Mouse (Mus musculus) kidney, adult 11 months (tissue): ENCODE measurements around the gene Ing5.
"Not testable (repeated sequence)": the region's sequence is repeated elsewhere in the genome, so short reads cannot be mapped to it uniquely, and the experiment has no call there.

Source experiments
- DNase-seq: peaks from one replicate; pipeline ENCODE4 v3.0.0; 2022

Ing5 gene

DNA sequence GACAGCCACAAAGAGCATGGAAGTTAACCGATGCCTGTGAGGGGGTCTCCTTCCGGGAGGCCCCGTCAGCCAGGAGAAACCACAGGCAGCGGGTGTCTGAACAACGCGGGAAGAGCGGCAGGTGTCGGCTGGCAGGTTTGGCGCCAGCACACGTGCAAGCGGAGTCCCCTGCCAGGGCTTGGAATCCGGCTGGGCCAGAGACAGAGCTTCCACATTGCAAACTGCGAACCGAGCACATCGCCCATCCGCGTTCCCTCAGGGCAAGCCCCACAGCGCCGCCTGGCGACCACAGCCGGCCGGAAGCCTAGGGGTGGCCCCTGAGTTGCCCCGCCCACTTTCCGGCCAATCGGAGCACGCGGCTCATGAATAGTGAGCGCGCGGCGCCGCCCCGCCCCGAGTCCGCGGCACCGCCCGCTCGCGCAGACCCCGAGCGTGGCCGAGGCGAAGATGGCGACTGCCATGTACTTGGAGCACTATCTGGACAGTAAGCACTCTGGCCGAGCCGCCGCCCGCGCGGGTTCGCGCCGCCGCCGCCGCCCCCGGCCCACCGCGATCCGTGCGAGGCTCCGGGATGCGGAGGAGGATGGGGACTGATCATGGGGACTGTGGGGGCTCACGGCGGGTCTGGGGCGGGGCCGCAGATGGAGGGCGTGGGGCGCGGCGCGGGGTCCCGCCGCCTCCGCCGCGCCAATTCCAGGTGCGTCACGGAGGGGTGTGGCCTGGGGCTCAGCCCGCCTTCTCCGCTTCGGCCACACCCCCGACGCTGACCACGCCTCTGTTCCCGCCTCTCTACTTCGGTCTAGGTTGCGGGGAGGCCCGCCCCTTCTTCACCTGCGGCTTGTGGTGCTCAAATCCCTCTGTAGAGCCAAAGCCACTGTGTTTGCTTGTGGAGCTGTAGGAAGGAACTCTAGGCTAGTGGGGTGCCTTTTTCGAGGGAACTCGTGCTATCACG lies at the start of gene Ing5:
TSS of gene Ing5 (plus strand) at position 410 of the 952 bp plus-strand sequence.
- peak; percentile 98 for DNase-seq

DNA sequence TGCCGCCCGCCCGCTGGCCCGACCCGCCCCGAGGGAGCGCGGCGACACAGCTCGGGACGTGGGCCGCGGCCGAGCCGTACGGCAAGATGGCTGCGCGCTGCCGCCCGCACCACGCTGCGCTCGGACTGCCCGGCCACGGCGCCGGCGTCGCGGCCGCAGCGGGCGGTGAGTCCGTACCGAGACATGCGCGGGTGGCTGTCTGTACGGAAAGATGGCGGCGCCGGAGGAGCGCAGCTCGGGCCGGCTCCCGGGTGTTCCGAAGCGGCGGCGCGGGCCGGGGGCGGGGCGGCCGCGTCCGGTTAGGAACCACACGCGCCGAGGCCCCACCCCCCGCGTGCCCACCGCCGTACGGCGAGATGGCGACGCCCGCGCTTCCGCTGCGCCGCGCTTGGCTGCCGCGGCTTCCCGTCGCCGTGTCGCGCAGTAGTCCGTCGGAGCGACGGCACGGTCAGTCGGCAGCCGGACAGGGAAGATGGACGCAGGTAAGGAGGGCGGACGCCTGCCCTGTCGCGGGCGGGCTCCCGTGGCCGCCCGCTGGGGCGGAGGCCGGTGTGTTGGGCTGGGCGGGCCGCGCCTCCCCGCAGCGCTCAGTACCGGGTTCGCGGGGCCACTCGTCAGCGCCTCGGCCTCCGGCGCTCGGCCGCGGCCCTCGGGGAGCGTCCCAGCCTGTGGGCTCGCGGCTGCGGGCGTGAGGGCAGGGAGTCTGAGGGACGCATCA lies 49.0 kb upstream of the Ing5 start, which contains the start of gene Thap4:
TSS of gene Thap4 (minus strand) at position 292 of the 718 bp plus-strand sequence.
- peak; percentile 93 for DNase-seq

DNA sequence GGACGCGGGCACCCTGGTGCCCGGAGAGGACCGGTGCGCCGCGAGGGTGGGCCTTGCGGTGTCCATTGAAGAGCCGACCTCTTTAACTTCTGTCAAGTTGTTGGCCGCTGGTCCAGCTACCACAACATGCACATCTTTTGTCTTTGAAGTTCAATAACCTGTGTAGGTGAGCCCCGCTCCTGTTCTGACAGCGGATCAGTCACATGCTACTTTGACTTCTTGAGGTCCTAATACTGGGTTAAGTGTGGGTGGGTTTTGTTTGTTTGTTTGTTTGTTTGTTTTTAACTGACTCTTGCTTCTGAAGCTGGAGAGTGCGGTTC lies 48.5 kb upstream of the Ing5 start:
- no peak for DNase-seq

DNA sequence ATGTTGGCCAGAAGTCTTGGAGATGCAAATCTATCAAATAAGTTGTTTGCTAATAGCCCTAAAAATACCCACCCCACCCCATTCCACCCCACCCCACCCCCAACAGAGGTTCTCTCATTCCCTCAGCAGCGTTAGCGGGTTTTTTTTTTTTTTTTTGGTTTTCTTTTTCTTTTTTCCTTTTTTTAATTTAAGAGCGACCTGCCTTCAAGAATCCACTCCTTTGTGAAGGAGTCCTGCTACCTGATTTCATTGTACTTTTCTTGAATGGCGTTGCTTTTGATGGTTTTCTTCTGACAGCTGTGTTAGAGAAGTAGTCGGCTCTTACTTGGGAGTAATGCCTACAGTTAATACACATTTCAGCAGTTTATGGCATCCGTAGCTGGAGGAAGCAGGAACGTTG lies 48.1 kb upstream of the Ing5 start:
- DNase-seq: no peak

DNA sequence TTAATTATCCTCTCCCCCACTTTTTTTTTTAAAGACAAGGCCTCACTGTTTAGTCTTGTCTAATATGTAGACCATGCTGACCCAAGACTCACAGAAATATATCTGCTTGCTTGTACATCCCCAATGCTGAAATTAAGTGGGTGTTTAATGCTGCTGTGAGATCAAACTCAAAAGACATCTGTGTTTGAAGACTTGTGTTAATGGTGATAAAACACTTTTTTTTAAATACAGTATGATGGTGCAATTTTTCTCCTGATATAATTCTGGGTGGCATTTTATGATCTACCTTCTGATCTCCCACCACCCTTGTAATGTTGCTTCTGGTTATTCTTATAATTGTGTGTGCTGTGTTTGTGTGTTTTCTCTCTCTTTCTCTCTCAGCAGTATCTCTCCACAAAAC lies 47.6 kb upstream of the Ing5 start:
- DNase-seq: no peak

DNA sequence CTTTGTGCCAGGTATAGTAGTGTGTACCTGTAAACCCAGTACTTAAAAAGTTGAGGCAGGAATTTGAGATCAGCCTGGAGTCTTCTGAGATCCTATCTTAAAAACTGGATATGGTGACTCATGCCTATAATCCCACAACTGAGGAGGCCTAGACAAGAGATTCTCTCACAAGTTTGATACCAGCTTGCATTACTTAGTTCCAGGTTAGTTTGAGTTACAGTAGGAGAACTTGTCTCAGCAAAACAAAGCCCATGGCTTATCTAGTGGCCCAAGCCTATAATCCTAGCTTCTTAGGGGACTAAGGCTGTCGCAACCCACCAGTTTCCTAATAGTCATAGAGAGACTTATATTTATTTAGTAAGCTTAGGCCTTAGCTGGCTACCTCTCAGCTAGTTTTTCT lies 43.7 kb upstream of the Ing5 start:
- DNase-seq: no peak

DNA sequence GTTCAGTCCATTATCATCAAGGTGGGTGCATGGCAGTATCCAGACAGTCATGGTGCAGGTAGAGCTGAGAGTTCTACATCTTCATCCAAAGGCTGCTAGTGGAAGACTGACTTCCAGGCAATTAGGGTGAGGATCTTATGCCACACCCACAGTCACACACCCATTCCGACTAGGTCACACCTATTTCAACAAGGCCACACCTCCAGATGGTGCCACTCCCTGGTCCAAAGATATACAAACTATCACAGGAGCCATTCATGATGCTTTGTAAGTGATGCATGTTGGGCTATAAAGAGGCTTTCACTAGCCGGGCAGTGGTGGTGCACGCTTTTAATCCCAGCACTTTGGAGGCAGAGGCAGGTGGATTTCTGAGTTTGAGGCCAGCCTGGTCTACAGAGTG lies 40.2 kb upstream of the Ing5 start:
- DNase-seq: not testable (repeated sequence)

DNA sequence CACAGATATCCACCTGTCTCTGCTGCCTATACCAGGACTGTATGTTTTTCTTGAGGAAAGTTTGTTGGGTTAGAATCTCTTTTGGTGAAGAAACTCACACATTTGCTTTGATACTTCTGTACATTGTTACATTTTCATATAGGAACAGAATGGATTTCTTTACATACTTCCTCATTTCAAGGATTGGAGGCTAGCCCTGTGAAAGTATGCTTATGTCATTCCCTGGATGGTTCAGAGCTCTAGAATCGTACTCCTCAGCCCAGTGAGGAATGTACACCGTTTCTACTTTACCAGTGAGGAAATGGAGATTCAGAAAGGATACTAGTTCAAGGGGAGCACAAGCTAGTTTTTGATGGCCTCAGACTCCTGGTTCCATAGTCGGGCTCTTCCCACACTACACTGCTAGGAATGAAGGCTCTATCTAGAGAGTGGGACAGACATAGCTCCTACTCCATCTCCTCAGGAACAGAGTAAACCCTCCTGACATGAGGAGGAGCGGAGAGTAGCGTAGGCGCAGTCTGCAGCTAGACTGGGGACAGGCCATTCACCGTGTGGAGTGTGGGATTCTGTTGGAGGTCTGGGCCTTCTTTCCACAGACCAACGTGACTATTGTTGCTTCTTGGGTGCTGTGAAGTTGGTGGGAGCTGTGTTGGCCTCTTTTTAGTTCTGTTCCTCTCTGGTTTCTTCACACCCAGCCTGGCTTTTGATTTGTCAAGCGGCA lies 38.7 kb upstream of the Ing5 start:
- no peak for DNase-seq

DNA sequence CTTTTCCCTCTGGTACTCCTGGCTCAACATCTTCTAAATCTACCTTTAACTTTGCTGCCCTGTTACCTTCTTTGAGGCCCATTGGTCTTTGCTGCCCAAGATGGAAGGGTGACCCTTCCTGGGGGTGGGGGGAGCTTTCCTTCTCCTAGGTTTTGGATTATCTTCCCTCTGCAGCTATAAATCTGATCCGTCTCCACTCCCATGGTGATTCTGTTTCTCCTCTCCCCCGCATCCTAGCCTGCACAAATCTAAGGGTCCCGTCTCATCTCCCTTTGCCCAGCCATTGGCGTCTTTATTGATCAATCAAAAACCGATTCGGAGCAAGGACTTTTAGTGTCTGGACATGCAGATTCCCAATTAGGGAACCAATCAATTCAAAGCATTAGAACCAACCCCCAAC lies 36.2 kb upstream of the Ing5 start:
- DNase-seq: no peak

DNA sequence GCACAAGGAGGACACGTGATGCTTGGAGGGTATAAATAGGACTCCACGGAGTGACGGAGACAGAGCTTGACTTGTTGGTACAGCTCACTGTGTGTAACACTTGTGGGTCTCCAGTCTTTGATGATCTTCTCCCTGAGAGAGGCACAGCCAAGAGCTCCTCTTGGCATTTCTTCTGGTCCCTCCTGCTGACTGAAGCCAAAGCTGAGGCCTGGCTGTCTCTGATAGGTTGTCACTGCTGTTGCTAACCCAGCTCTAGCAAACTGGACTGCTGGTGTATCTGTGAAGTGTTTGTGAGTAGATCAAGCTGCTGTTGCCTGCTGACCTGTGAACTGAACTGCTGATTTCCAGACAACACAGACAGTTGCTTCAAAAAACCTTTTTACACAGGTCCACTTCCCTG lies 33.9 kb upstream of the Ing5 start:
- no peak for DNase-seq

DNA sequence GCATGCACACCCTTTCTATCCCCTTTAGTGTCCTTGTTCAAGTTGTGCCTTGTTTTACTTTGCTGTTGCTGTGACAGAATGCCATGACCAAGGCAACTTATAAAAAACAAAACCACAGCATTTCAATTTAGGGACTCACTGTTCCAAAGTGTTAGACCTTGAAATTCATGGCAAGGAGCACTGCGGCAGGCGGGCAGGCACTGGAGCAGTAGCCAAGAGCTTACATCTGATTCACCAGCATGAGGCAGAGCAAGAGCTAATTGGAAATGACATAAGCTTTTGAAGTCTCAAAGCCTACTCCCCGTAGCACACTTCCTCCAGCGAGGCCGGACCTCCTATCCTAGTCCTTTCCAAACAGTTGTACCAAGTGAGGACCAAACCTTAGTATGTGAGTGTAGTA lies 27.1 kb upstream of the Ing5 start:
- DNase-seq: no peak

DNA sequence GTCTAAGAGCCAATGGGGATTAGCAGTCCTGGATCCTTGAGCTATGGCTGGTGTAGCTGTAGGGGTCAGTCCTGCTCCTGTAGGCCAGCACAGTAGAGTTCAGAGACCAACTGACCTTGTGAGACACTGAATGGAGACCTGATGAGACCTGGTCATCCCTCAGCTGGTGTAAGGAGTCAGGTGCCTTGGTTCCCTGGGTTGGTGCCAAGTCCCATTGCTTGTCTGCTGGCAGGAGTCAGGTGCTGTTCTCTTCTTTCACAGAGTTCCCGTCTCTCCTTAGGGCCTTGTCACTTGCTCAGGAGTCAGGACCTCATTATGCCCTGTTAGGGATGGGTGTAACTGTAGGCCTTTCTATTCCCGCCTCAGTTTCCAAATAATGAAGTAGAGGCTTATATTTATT lies 16.9 kb upstream of the Ing5 start:
- no peak for DNase-seq

DNA sequence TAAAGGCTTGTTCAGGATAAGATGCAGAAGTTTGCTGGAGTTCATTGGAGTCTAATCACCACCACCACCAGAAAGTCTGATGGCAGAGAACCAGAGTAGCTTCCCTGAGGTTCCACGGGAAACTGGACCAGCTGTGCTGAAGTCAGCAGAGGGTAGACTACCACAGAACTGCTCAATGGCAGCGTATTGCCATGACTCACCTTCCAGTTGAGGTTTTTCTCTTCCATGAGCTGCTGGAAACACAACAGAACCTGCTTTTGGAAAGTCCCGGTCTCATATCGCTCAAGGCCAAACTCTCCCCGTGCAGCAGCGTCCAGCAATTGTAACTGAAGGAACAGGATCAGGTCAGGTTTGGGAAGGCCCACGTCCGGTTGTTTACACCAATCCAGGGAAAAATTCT lies 9.2 kb upstream of the Ing5 start:
- no peak for DNase-seq

DNA sequence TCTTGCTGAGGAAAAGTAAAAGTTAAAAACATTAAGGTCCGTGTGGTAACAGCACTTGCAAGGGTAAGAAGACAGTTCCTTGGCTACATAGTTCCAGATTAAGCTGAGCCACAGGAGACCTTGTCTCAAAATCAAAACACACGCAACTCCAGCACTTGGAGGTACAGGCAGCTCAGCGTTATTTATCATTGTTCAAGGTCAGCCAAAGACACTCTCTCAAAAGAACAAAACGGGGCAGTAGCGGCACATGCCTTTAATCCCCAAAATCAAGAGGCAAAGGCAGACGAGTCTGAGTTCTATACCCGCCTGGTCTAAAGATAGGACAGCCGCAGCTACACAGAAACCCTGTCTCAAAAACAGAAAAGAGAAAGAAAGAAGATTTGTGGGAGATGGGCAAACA lies 7.9 kb upstream of the Ing5 start:
- no peak for DNase-seq

DNA sequence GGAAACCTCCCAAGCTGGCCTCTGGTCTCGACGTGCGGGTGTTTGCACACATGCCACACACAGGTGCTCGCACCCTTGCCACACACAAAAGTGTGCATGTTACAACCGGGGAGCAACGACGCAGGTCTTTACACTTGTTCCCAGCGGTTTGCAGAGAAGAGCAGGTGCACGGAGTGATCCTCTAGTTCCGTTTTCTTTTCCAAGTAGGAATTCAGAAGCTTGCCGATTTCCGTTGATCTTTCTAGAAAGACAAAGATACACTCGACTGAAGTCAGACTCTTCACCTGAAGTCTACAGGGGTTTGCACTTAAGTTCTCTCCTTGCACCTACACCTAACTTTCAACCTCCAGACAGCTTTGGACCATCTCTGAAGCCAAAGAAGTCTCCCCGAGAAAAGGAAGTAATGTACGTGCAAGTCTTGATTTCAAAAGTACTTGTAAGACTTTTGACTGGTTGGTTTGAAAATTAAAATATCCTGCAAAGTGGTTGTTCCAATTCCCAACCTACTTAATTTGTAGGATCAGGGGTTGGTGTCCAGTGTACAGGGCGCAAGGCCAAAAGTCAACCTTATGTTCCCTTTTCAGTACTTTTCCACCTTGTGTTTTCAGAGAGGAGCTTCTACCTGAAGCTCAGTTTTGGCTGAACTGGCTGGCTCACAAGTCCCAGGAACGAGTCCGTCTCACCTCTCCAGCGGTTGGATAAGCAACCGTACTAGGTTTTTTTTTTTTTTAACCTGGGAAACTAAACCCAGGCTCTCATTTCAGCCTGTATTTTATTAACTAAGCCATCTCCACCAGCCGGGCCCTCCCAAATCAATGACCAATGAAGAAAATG lies 2.9 kb upstream of the Ing5 start:
- no peak for DNase-seq

DNA sequence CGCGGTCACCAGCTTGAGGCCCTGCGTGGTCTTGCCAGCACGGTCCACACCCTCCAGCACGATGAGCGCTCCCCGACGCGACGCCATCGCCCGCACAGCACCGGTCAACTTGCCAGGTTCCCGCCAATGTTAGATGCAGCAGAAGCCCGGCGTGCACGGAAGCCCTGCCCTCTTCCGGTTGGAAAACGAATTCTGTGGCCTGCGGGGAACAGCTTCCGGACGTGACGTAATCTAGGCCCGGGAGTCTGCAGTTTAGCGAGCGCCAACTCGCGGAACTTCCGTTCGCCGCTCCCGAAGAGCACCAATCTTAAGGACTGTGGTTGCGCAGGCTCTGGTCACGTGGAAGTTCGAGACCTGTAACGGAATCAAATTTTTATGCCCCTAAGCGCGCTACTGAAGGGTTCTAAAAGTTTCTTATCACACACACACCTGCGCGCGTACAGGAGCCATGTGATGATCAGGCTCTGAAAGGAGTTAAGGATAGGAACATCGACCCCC lies 2.0 kb upstream of the Ing5 start, which contains the start of gene Dtymk:
TSS of gene Dtymk (minus strand) at position 194 of the 498 bp plus-strand sequence.
- peak; percentile 93 for DNase-seq

DNA sequence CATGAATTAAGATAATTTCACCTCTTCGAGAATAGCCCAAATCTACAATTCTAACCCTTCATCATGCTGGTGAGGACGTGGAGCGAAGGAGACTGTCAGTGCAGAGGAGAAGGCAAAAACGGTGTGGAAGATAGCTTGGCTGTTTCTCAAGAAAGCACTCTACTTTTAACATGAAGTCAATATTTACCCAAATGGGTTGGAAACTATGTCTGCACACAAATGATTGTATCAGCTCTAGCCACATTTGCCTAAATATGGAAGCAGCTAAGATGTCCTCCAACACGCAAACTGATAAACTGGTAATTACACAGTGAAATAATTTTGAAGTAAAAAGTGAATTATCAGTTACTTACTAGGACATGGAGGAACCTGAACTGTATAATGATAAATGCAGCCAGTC lies 994 bp upstream of the Ing5 start:
- no peak for DNase-seq

DNA sequence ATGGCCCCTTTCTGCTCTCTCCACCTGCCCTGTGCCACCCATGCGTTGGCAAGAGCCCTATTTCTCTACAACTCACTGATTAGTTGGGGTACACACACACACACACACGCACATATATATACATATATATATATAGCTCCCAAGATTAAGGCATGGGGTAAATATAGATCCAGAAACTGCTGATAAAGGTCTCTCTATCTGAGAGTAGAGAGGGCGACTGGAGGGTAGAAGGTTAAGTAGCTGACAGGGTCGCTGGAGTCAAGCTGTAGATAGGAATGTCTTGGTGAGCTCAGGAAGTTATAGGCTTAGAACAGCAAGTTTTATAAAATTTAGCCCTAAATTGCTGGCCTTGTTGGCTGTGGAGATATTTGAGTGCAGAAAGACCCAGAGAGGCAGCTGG lies 1.1 kb downstream of the Ing5 start:
- DNase-seq: no peak

DNA sequence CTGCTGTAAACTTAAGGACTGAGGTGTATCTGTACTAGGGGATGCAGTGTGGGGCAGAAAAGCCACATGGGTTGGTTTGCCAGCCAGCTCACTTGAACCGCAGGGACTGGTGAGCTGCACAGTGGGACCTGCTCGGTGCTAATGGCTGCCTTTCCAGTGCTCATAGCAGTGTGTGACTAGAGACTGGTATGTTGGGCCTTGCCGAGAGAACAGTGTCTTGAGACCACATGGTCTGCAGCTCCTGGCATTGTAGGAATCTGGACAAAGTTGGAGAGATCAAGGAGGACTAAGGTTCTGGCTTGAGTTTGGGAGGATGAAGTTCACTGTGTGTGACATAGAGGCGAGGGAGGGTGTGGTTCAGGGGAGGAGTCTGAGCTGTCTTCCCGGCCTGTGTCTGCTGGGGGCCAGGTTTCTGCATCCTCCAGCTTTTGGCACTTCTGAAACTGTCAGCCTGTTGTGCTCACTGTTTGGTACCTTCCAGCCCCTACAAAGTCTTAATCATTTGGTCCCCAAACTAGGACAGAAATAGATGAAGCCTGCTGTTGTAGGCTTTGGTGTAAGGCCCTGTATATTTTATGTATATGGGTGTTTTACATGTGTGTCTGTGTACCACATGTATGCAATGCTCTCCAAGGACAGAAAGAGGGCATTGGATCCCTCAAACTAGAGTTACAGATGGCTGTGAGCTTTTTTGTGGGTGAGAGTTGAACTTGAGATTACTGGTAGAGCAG lies 1.6 kb downstream of the Ing5 start:
- peak; percentile 14 for DNase-seq

DNA sequence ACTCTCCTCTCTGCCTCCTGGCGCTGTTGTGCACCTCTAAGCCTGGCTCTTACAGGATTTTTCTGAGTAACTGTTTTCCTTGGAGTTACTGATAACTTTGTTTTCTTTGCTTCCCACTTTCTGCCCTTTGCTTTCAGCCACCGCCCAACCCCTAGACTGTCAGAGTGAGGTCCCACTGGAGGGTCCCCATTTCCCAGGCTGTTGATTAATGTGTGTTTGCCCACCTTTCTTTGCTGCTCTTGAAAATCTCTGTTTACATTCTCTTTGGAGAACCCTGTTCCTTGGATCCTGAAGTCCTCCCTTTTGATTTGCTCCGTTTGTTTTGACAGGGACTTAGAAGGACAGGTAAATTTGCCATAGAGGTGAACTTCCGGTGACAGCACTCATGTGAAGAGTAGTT lies 5.1 kb downstream of the Ing5 start:
- DNase-seq: no peak

DNA sequence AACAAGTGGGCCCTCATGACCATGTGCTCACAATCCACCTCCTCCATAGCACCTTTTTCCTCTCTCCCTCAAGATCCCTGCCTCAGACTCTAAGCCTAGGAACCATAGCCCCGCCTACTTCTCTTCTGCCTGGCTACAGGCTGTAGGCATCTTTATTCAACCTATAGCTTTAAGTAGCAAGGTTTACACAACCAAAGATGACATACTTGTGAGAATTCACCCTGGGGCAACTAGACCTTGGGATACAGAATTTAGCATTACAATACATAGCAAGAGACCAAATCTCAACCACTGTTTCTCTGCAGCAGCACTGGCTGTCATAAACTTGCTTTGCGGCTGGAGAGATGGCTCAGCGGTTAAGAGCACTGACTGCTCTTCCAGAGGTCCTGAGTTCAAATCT lies 6.2 kb downstream of the Ing5 start:
- DNase-seq: no peak
